Mouse (Mus musculus) adipocyte (in vitro differentiated cells): ENCODE measurements around the gene Kcnk16.
A peak's percentile ranks its signal among the peaks of the same experiment; 100 is the strongest.

Experiments used
- DNase-seq: peaks from one replicate; pipeline ENCODE4 v3.0.0-alpha.2; 2016; ENCODE audit warnings: low spot score

The Kcnk16 gene

DNA sequence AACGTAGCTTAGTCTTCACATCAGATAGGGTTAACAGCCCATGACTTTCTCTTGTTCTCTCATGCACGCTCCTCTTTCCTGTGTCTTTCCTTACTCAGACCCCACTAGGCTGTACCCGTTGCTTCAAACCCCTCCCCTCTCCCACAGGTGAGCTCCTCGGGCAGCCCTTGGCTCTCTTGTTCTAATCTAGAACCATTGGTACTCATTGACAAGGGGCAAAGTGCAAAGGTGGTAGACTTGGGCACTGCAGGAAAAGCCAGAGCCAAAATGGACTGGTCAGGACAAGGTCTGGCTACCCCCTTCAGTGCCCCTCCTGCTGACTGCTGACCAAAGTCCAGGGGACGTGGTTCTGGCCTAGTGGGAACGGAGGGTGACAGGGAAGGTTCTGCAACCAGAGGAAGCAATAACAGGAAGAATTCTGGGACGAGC, 38.9 kb downstream of the Kcnk16 start:
- DNase-seq, result no peak

DNA sequence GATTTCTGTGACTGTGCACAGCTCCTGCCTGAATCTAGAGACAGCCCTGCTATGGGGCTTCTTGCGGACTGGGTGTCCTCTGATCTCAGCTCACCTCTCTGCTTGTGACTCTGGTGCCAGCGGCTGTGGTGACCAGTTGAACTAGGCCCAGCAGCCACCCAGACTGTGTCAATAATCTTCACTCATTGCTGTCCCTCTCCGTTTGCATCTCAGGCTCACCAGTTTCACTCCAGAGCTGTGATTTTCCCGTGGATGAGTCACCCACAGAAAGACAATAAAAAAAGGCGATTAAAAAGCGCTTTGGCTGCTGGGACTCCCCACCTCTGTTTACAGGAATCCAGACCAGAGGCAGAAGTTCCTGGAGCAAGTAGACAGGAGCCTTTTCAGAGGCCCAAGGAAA, 39.6 kb downstream of the Kcnk16 start:
- DNase-seq, result no peak

DNA sequence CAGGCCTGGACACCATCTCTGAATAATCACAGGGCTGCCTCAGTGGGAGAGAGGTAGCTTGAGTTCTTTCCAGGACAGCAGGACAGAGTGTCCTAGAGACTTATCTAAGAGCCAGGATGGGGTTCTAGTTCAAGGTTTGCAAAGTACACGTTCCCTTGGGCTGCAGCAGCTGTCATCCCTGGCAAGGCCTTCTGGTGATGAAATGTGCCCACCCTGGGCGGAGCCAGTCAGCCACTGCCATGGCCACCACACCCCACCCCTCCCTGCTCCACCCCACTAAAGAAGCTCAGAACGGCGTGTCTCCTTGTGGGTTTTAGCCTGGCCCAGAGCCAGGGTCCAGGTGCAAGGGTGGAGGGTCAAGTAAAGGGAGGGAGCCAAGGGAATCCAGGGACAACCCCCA, 40.7 kb downstream of the Kcnk16 start:
- no peak for DNase-seq

DNA sequence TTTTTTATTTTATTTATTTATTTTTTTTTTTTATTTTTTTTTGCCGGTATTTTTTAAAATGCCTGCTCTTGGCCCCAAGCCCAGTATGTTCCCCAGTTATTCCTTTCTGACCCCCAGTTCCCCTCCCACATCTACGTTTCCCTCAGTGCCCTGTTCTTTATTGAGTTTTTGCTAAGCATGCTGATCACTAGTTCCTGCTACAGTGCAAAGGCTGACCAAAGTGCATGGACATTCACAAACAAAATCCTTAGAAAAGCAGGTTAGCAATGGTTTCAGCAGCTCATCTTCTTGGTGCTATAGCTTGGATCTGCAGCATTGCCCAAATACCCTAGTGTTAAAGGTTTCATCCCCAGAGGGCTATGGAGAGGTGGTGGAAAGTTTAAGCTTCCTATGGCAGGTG, 42.0 kb downstream of the Kcnk16 start:
- no peak for DNase-seq

DNA sequence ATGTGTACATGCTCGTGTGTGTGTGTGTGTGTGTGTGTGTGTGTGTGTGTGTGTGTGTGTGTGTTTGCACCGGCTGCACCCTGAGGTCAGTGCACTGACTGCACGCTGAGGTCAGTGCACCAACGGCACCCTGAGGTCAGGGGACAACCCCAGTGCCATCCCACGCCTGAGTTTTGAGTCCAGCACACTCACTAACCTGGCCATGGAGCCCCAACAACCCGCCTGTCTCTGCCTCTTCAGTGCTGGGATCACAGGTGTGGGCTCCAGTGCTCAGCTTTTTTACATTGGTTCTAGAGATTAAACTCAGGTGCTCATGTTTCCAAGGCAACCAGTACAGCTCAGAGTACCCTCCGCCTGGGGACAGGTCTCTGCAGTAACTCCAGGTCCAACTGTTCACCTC, 42.5 kb downstream of the Kcnk16 start:
- DNase-seq, result no peak

- DNase-seq, result no peak
These were observed 43.5 kb downstream of the Kcnk16 start for GRCm38 (mm10) chr14:20225525-20225924.

- no peak for DNase-seq
These were observed 44.3 kb downstream of the Kcnk16 start for GRCm38 (mm10) chr14:20224576-20225218.

GRCm38 (mm10) chr14:20224163-20224562, 44.8 kb downstream of the Kcnk16 start:
- peak; percentile 42 for DNase-seq

DNA sequence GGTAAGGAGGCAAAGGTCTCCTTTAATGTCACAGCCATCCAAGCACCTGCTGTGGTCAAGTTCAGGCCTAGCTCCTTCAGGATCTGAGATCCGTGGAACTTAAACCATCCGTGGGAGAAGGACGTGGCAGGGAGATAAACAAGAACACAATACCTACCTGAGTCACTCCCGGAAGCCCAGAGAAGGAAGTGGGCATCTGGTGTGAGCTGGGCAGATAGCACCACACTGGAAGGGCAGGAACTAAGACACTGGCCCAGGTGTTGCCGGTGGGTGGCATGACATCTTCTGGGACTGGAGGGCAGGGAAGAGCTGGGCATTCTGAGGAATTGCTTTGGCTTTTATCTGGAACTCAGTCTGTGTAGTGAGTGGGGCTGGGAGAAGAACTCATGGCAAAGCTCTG, 45.7 kb downstream of the Kcnk16 start:
- DNase-seq, result no peak

DNA sequence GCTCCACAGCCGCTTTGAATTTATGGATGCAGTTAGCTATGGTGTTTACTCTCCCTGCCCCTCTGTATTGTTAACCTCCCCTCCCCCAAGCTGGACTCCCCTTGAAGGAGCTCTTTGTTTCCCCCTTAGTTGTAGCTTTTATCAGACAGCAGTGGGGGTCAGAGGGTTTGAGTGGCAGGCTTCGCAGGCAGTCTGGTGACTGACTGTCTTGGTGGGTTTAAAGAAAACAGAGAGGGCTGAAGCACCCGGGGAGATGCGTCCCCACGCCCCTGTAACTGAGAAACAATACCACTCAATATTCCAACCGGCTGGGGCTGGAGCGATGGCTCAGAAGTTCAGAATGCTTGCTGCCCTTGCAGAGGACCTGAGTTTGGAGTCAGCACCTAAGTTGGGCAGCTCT, 47.9 kb downstream of the Kcnk16 start:
- DNase-seq, result no peak

- DNase-seq, result no peak
These were observed 49.1 kb downstream of the Kcnk16 start for GRCm38 (mm10) chr14:20219849-20220248.

GRCm38 (mm10) chr14:20217299-20217864, 51.6 kb downstream of the Kcnk16 start:
- DNase-seq, result no peak

DNA sequence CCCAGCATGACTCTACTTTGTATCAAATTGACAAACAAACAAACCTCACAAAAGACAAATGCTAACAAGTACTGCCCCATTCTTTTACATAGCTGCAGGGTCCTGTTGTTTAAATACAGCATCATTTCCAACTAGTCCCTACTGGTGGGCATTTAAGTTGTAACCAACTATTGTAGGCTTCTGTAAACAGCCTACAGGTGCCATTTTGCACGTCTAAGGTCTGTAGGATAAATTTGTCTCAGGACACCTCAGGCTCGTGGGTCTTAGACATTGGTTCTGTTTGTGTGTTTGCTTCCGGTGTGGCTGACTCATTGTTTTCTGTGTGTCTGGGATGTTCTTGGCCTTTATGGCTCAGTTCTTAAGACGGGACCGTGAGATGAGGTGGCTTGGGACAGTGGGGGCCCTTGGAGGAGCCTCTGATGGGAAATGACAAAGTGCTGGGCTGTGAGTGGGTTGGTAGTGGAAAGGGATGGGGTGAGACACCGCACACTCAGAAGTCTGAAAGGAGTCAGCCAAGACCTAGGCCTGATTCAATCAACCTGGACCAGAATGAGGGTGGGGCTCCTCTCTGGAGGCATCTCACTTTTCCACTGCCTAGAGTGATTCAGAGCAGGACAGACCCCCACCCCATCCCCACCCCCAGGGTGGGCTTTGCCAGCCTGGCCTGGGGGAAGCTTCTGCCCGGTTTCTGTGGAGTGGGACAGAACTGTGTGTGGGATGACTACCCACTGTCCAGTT, 52.3 kb downstream of the Kcnk16 start:
- no peak for DNase-seq

- DNase-seq, result no peak
These were observed 53.2 kb downstream of the Kcnk16 start for GRCm38 (mm10) chr14:20215826-20216225.

DNA sequence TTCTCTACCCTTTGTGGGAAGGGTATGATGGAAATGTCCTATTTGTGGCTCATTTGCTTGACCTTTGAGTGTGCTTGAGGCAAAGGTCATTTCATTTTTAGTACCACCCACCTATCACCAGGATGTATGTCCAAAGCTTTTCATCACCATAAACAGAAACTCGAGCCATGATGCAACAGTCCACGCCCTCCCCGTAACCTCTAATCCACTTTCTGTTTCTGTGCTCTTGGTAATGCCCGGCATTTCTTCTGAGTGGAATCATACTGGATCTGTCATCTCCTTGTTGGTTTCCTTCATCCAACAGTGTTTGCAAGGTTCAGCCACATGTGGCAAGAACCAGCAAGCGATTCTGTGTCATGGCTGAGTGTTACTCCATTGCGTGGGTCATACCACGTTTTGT, 54.9 kb downstream of the Kcnk16 start:
- peak; percentile 30 for DNase-seq

DNA sequence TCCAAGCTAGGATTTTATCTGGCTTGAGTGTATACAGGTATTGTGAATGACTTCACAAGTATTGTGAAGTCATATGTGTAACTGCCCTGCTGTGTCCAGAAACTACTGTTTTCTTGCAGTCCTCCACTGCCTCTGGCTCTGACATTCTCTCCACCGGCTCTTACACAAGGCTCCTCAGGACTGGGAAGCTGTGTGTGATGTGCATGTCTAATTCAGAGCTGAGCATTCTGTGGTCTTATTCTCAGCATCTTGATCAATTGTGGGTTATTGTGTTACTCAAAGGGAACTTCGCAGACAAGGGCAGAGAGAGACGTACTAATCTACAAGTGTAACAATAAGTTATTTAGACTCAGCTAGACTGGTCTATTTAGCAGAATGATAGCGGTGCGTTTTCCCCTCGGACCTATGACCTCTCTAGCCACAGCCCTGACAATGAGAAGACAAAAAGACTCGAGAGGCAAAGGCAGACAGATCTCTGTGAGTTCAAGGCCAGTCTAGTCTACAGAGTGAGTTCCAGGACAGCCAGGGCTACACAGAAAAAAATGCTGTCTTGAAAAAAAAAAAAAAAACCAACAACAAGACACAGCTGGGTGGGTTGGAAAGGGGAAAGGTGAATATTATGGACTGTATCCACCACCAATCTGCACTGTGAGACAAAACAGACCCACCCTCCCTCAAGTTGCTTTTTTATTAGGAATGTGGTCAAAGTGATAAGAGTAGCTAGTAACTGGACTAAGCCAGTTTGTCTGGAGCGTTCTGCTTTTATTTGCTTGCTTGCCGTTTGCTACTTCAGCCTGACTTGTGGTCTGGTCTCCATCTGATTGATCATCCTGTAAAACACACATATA, 57.0 kb downstream of the Kcnk16 start:
- DNase-seq, result no peak
